Mouse (Mus musculus) liver, postnatal 0 days (tissue): ENCODE measurements at regions not wholly inside any gene's neighbourhood (a gene's known extent, or its start where the extent isn't known, plus 50 kb on each side); places are given as distances from the start of the nearest gene placed in this dataset.

Experiments used
- CTCF ChIP-seq: sonication (generic); IDR thresholded peaks from 2 replicates; pipeline ENCODE4 v1.5.1; 2016; ENCODE audit warnings: antibody characterized with exemption, low read depth
- EP300 ChIP-seq: IDR thresholded peaks from 2 replicates; pipeline ENCODE4 v1.6.1; 2016; ENCODE audit warnings: antibody characterized with exemption, low read depth, mild to moderate bottlenecking

GRCm38 (mm10) chr12:117425363-117426031 is 90.8 kb upstream of the Rapgef5 start:
- TF ChIP-seq CTCF (no peak), EP300 (no peak)
